8 mouse cellular contexts compared by ENCODE assay signal in genomic region chr16:43363751-43364515, GRCm38 (mm10).
A peak's percentile ranks its signal among the peaks of the same experiment; 100 is the strongest.
DNase-seq lines count a peak whose midpoint lies in the region; ATAC-seq and TF ChIP-seq lines count a peak whose summit lies in the region.

No protein-coding gene starts in this region.

- peaks cover 10% of the 10 kb centered on the region for H3K4me1 ChIP-seq in cerebellum, adult 2 months (ENCODE audit: control insufficient read depth, insufficient read depth, low read length)
- 0 out of 2 replicates have a peak, but pooled peaks cover 3% of the 10 kb centered on the region for H3K4me1 ChIP-seq in limb, embryonic 11.5 days (ENCODE audit: control insufficient read depth, insufficient read depth, low read length)
- H3K4me1 ChIP-seq in midbrain, embryonic 11.5 days (ENCODE audit: control insufficient read depth, insufficient read depth, low read length): peaks cover 2% of the 10 kb centered on the region; the same call in 1 of the 2 replicates

- no peak overlapping the region for H3K9ac ChIP-seq in limb, embryonic 11.5 days (ENCODE audit: low read length)
- peak overlapping the region; percentile 9; the same call in 1 of the 2 replicates for H3K9ac ChIP-seq in midbrain, embryonic 11.5 days (ENCODE audit: low read length)

- H3K9me3 ChIP-seq in limb, embryonic 11.5 days (ENCODE audit: control insufficient read depth, low read length): no peaks in the 10 kb centered on the region
- H3K9me3 ChIP-seq in midbrain, embryonic 11.5 days (ENCODE audit: control insufficient read depth, low read length): no peaks in the 10 kb centered on the region

- H3K4me3 ChIP-seq in cerebellum, adult 2 months (replicated peaks; ENCODE audit: insufficient read depth, low read depth, low read length): no peak overlapping the region
- no peak overlapping the region for H3K4me3 ChIP-seq in limb, embryonic 11.5 days (ENCODE audit: low read depth, low read length)
- H3K4me3 ChIP-seq in midbrain, embryonic 11.5 days (ENCODE audit: low read depth, low read length): no peak overlapping the region

- no peaks in the 10 kb centered on the region for H3K36me3 ChIP-seq in limb, embryonic 11.5 days (ENCODE audit: control insufficient read depth, insufficient read depth, low read length)
- no peaks in the 10 kb centered on the region for H3K36me3 ChIP-seq in midbrain, embryonic 11.5 days (ENCODE audit: control insufficient read depth, insufficient read depth, low read length)

- no peak for TF ChIP-seq POLR2A in cerebellum, adult 2 months (IDR thresholded peaks at IDR 0.05; ENCODE audit: borderline replicate concordance, insufficient read depth, low read length)

- WGBS in cerebellum, adult 2 months: 60% methylated on average over 7 of the region's 7 CpGs
- WGBS in limb, embryonic 11.5 days: 37% methylated on average over 7 of the region's 7 CpGs
- WGBS in midbrain, embryonic 11.5 days: 34% methylated on average over 7 of the region's 7 CpGs

- no peak overlapping the region for H3K4me2 ChIP-seq in limb, embryonic 11.5 days (ENCODE audit: low read depth, severe bottlenecking)
- no peak overlapping the region for H3K4me2 ChIP-seq in midbrain, embryonic 11.5 days

- DNase-seq in cerebellum, adult 2 months: peak in 1 of 2 experiments; percentile 27
- no peak for DNase-seq in cerebellum, adult 8-10 months
- peak; percentile 51 for DNase-seq in embryo, embryonic 10 days (ENCODE audit: low spot score)
- peak; percentile 26 to 39 for DNase-seq in gastrocnemius, postnatal 4 days (ENCODE audit: low spot score in 2 of 2)
- peak; percentile 65 for DNase-seq in kidney, adult 11 months
- no peak for DNase-seq in limb, embryonic 11.5 days (ENCODE audit: low spot score)
- DNase-seq in midbrain, embryonic 11.5 days (ENCODE audit: low spot score, missing footprints): peak; percentile 86
- DNase-seq in urinary bladder, postnatal 36 days (ENCODE audit: low spot score in 2 of 2): peak; percentile 35 to 62

- peak overlapping the region; percentile 47; the same call in 1 of the 2 replicates for H3K27ac ChIP-seq in cerebellum, adult 2 months (ENCODE audit: insufficient read depth, low read length)
- H3K27ac ChIP-seq in limb, embryonic 11.5 days (replicated peaks; ENCODE audit: low read depth, low read length): 0 out of 2 replicates have a peak overlapping the region, but pooled peaks have one; percentile 42
- H3K27ac ChIP-seq in midbrain, embryonic 11.5 days (ENCODE audit: low read depth, low read length): no peak overlapping the region

- H3K27me3 ChIP-seq in cerebellum, adult 2 months (ENCODE audit: control insufficient read depth, insufficient read depth, low read length): no peaks in the 10 kb centered on the region
- no peaks in the 10 kb centered on the region for H3K27me3 ChIP-seq in limb, embryonic 11.5 days (ENCODE audit: control insufficient read depth, insufficient read depth, low read length)
- H3K27me3 ChIP-seq in midbrain, embryonic 11.5 days (ENCODE audit: control insufficient read depth, insufficient read depth, low read length): no peaks in the 10 kb centered on the region

- no peak; the same call in 1 of the 2 replicates for ATAC-seq in limb, embryonic 11.5 days (ENCODE audit: insufficient number of reproducible peaks, low FRiP score, low TSS enrichment, low read depth)
- ATAC-seq in midbrain, embryonic 11.5 days (ENCODE audit: low FRiP score): peak; percentile 59; the same call in 1 of the 2 replicates

- no peak for TF ChIP-seq CTCF in cerebellum, adult 2 months (IDR thresholded peaks at IDR 0.05; ENCODE audit: borderline replicate concordance, insufficient read depth, low read depth, low read length)

Comparison
In these comparisons a context has a peak if more than half of its experiments do, and no peak if none do; other contexts are left out.
1. DNase-seq: peak in embryo, embryonic 10 days (single experiment), gastrocnemius, postnatal 4 days (2 of 2), kidney, adult 11 months (single experiment), midbrain, embryonic 11.5 days (single experiment) and urinary bladder, postnatal 36 days (2 of 2); none in cerebellum, adult 8-10 months (single experiment) and limb, embryonic 11.5 days (single experiment).